Mouse (Mus musculus): ENCODE measurements around the gene S1pr5.

DNA sequence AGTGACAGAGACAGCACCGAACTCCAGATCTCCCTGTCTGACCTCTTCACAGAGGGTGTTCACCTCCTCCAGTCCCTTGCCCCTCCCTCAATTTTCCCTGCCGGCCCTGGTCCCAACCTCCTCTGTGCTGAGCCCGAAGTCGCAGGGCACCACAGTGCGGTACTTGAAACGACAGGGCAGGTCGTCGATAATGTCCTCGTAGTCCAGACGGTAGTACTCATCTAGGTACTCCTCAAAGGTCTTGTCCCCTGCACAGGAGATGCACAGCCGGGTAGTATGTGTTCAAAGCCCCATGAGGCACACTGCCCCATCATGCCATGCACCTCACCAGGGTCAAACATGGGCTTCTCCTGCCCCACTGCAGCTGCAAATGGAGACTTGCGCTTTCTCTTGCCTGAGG is 27.5 kb upstream of the S1pr5 start:
- TF ChIP-seq ZKSCAN1 (IDR thresholded peaks at IDR 0.05; ENCODE audit: low read depth, low read length) (no peak), CHD2 (IDR thresholded peaks at IDR 0.05; ENCODE audit: low read length) (no peak), CTCF (IDR thresholded peaks at IDR 0.05 in 2 of 3, conservative IDR thresholded peaks at IDR 0.05 in 1 of 3; ENCODE audit: control insufficient read depth in 1 of 3, insufficient read depth in 1 of 3, low read depth in 2 of 3, low read length in 3 of 3, poor library complexity in 1 of 3, severe bottlenecking in 1 of 3) (no peak), ZNF384 (IDR thresholded peaks at IDR 0.05; ENCODE audit: low read depth, low read length) (no peak), POLR2A (IDR thresholded peaks at IDR 0.05; ENCODE audit: control insufficient read depth in 1 of 2, insufficient read depth in 1 of 2, low read depth in 1 of 2, low read length in 2 of 2, poor library complexity in 1 of 2) (no peak), HCFC1 (IDR thresholded peaks at IDR 0.05; ENCODE audit: low read depth, low read length) (no peak), JUND (IDR thresholded peaks at IDR 0.05; ENCODE audit: low read depth, low read length) (no peak), MEF2A (IDR thresholded peaks at IDR 0.05; ENCODE audit: extremely low read depth, insufficient replicate concordance, low read depth, low read length, poor library complexity, severe bottlenecking) (no peak)

All from MEL (cell line).